Mouse (Mus musculus) heart, postnatal 0 days (tissue): ENCODE data around the gene Per2. TPM values are rescaled to one million over a fixed set of nuclear protein-coding genes. Genes with fewer than 3 reads are reported as not detected.
A peak's percentile ranks its signal among the peaks of the same experiment; 100 is the strongest.

Experiments used
- ATAC-seq: fragments of 200-750 bp; cut with Nextera tagmentation; 2 replicates; pipeline ENCODE4 v1.8.0; 2017; ENCODE audit warnings: low read depth, moderate number of reproducible peaks, moderate library complexity; ENCODE audit not compliant: insufficient read depth
- DNase-seq: peaks from one replicate; pipeline ENCODE4 v3.0.0-alpha.2; 2016; ENCODE audit warnings: low spot score
- H3K27ac ChIP-seq: fragments of 300-500 bp; sonication (generic); 2 replicates; pipeline ENCODE4 v1.5.1; 2014; ENCODE audit warnings: low read depth, mild to moderate bottlenecking
- H3K27me3 ChIP-seq: fragments of 300-500 bp; sonication (generic); 2 replicates; pipeline ENCODE4 v1.6.1; 2014; ENCODE audit warnings: low read length, mixed read lengths; ENCODE audit not compliant: control insufficient read depth, insufficient read depth
- H3K36me3 ChIP-seq: fragments of 300-500 bp; sonication (generic); replicated peaks from 2 replicates; pipeline ENCODE4 v1.6.1; 2014; ENCODE audit warnings: low read length, mixed read lengths; ENCODE audit not compliant: control insufficient read depth, insufficient read depth
- H3K4me1 ChIP-seq: fragments of 300-500 bp; sonication (generic); 2 replicates; pipeline ENCODE4 v1.6.1; 2014; ENCODE audit warnings: antibody characterized with exemption; ENCODE audit not compliant: control insufficient read depth, insufficient read depth
- H3K4me2 ChIP-seq: fragments of 300-500 bp; sonication (generic); 2 replicates; pipeline ENCODE4 v1.6.1; 2014; ENCODE audit warnings: low read depth, mild to moderate bottlenecking, low read length, moderate library complexity
- H3K4me3 ChIP-seq: fragments of 300-500 bp; sonication (generic); 2 replicates; pipeline ENCODE4 v1.5.1; 2014; ENCODE audit warnings: low read depth, low read length
- H3K9ac ChIP-seq: fragments of 300-500 bp; sonication (generic); replicated peaks from 2 replicates; pipeline ENCODE4 v1.6.1; 2014; ENCODE audit warnings: low read depth, low read length, mixed read lengths
- H3K9me3 ChIP-seq: fragments of 300-500 bp; sonication (generic); replicated peaks from 2 replicates; pipeline ENCODE4 v1.6.1; 2016; ENCODE audit warnings: low read length; ENCODE audit not compliant: control insufficient read depth
- CTCF ChIP-seq: IDR thresholded peaks from 2 replicates; pipeline ENCODE4 v1.5.1; 2016; ENCODE audit warnings: antibody characterized with exemption, control low read depth, low read depth
- EP300 ChIP-seq: IDR thresholded peaks from 2 replicates; pipeline ENCODE4 v1.6.1; 2016; ENCODE audit warnings: antibody characterized with exemption, low read depth
- WGBS: fragments of 180-500 bp; shearing (Covaris S2); extraction: QIAGEN DNeasy Blood & Tissue Kit; methylation state at CpG from one replicate; pipeline ENCODE4 v1.1.7; 2014; 5-methylcytosine and 5-hydroxymethylcytosine counted together
- polyA plus RNA-seq: library from polyadenylated mRNA; unstranded; fragments of >200 nt; fragmentation: Nextera tagmentation; extraction: Ambion mirVana; gene quantifications from 2 replicates; pipeline ENCODE4 v1.2.1, GENCODE M21; 2015
- total RNA-seq: library from RNA; depleted of rRNA; stranded (reverse); fragments of >200 nt; gene quantifications from 2 replicates; pipeline ENCODE4 v1.2.3, GENCODE M21; 2014; ENCODE audit warnings: low replicate concordance

Per2 gene
- total and polyA plus RNA-seq, 2 experiments from 2014 or later: 3.3 to 14.0 TPM

GRCm38 (mm10) chr1:91466186-91466585 lies 7.1 kb upstream of the Per2 start:
- H3K4me3 ChIP-seq: no peak overlapping the region
- TF ChIP-seq EP300: no peak
- TF ChIP-seq CTCF: no peak
- 85% methylated on average over 6 of the region's 6 CpGs for WGBS
- ATAC-seq (no peak), DNase-seq (no peak)
- H3K9ac ChIP-seq: no peak overlapping the region
- H3K4me1 ChIP-seq: peaks cover 12% of the 10 kb centered on the region
- no peaks in the 10 kb centered on the region for H3K36me3 ChIP-seq
- no peaks in the 10 kb centered on the region for H3K9me3 ChIP-seq
- no peaks in the 10 kb centered on the region for H3K27me3 ChIP-seq
- H3K4me2 ChIP-seq: no peak overlapping the region
- H3K27ac ChIP-seq: no peak overlapping the region

GRCm38 (mm10) chr1:91465244-91465643 lies 6.1 kb upstream of the Per2 start:
- no peak overlapping the region for H3K9ac ChIP-seq
- TF ChIP-seq EP300 (no peak), CTCF (no peak)
- H3K4me2 ChIP-seq: no peak overlapping the region
- H3K9me3 ChIP-seq: no peaks in the 10 kb centered on the region
- ATAC-seq: peak; percentile 83
- no peaks in the 10 kb centered on the region for H3K27me3 ChIP-seq
- H3K36me3 ChIP-seq: no peaks in the 10 kb centered on the region
- H3K27ac ChIP-seq: no peak overlapping the region
- peaks cover 16% of the 10 kb centered on the region for H3K4me1 ChIP-seq
- DNase-seq: peak; percentile 37
- no peak overlapping the region for H3K4me3 ChIP-seq
- WGBS: 7% methylated on average over 1 of the region's 1 CpGs

GRCm38 (mm10) chr1:91464436-91464835 lies 5.3 kb upstream of the Per2 start:
- H3K4me3 ChIP-seq: no peak overlapping the region
- H3K9me3 ChIP-seq: no peaks in the 10 kb centered on the region
- no peak overlapping the region for H3K9ac ChIP-seq
- TF ChIP-seq EP300 (no peak), CTCF (no peak)
- no peak for DNase-seq
- peaks cover 22% of the 10 kb centered on the region for H3K4me1 ChIP-seq
- WGBS: 57% methylated on average over 5 of the region's 5 CpGs
- no peak overlapping the region for H3K4me2 ChIP-seq
- no peaks in the 10 kb centered on the region for H3K36me3 ChIP-seq
- no peaks in the 10 kb centered on the region for H3K27me3 ChIP-seq
- no peak overlapping the region for H3K27ac ChIP-seq
- ATAC-seq: no peak

DNA sequence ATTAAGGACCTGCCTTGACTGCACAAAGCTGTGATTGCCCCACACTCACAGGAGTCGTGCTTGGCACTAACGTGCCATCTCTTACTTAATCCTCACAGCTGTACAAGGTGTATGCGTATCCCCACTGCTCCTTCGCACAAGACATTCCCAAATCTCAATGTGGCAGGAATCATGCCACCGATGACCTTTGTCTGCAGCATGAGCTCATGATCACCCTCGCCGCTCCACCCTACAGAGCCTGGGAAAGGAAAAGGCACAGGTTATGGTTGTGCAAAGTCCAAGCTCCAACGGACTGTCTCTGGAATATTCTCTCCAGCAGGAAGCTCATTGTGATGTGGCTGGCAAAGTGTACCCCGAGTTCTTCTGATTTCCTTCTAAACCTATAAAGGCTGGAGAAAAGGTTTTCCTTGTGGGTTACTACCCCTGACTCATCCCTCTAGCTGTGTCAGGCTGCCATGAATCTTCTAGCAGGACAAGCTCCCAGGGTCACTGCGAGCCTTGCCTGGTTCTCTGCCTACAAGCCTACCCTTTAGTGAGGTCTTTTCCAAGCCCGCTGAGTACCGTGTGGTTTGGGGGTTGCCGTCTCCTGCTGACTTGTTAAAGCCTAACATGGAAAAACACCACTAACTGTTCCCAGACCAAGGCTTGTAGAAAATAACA lies 4.3 kb upstream of the Per2 start:
- Histone ChIP-seq H3K4me3 (no peak overlapping the region), H3K4me2 (no peak overlapping the region), H3K9me3 (no peaks in the 10 kb centered on the region), H3K27ac (no peak overlapping the region), H3K27me3 (no peaks in the 10 kb centered on the region), H3K4me1 (peaks cover 25% of the 10 kb centered on the region), H3K9ac (no peak overlapping the region), H3K36me3 (no peaks in the 10 kb centered on the region)
- TF ChIP-seq CTCF: no peak
- no peak for TF ChIP-seq EP300
- WGBS: 88% methylated on average over 13 of the region's 13 CpGs
- DNase-seq (no peak), ATAC-seq (no peak)

DNA sequence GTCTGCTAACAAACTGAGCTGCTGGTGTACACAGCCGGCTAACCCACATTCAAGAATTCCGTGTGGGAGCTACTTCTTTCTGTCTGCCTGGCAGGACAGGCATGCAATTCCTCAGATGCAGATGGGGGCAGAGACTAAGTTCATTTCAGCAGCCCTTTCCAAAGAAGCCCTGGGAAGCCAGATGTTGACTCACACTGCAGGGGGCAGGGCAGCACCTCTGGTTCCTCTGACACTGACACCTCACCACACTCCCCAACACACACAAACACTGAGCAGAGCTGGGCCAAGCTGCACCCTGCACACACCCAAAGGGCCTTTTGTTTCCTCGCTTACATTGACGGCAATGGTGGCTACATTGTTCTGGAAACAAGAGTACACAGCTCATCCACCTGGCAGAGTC lies 1.4 kb upstream of the Per2 start:
- Histone ChIP-seq H3K9ac (no peak overlapping the region), H3K9me3 (no peaks in the 10 kb centered on the region), H3K27ac (no peak overlapping the region), H3K27me3 (no peaks in the 10 kb centered on the region), H3K4me2 (no peak overlapping the region), H3K36me3 (no peaks in the 10 kb centered on the region), H3K4me1 (peaks cover 50% of the 10 kb centered on the region), H3K4me3 (no peak overlapping the region)
- no peak for ATAC-seq
- TF ChIP-seq CTCF (no peak), EP300 (no peak)
- DNase-seq: no peak
- WGBS: 48% methylated on average over 4 of the region's 4 CpGs

DNA sequence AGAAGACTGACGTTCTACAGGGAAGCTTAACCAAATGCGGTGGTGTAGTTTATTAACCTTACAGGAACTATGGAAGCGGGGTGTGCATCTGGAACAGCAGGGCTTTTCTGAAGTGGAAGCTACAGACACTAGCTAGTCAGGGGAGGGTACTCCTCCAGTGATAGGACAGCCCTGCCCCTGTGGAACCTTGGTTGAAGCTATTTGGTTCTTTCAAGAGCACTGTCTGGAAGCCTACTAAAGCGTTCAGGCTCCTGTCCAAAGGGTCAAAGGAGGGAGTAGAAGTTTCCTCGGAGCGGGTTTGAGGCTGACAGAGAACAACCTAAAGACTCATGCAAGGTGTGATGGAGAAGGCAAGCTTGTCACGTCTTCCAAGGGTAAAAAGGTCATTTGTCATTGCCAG lies 945 bp upstream of the Per2 start:
- H3K4me2 ChIP-seq: peak overlapping the region; percentile 71
- 0 out of 2 replicates have a peak overlapping the region, but pooled peaks have one; percentile 22 for H3K9ac ChIP-seq
- TF ChIP-seq EP300: no peak
- no peak for TF ChIP-seq CTCF
- DNase-seq (no peak), ATAC-seq (no peak)
- WGBS: 34% methylated on average over 7 of the region's 7 CpGs
- peaks cover 50% of the 10 kb centered on the region for H3K4me1 ChIP-seq
- no peaks in the 10 kb centered on the region for H3K36me3 ChIP-seq
- H3K27me3 ChIP-seq: no peaks in the 10 kb centered on the region
- H3K27ac ChIP-seq: no peak overlapping the region; the same call in 1 of the 2 replicates
- H3K9me3 ChIP-seq: no peaks in the 10 kb centered on the region
- H3K4me3 ChIP-seq: peak overlapping the region; percentile 71
